Mouse (Mus musculus) CD4-positive, CD25-positive, alpha-beta regulatory T cell, adult 9 weeks (primary cell): Measurements from ENCODE around the gene Dpysl4. TPM values are rescaled to one million over a fixed set of nuclear protein-coding genes. Genes with fewer than 3 reads are reported as not detected.

ENCODE experiments used
- polyA plus RNA-seq: library from polyadenylated mRNA; unstranded; fragments of 100-300 nt; shearing (Covaris generic); gene quantifications from one replicate; pipeline ENCODE4 v1.2.1, GENCODE M21; 2017

Gene Dpysl4
- polyA plus RNA-seq, result not detected

DNA sequence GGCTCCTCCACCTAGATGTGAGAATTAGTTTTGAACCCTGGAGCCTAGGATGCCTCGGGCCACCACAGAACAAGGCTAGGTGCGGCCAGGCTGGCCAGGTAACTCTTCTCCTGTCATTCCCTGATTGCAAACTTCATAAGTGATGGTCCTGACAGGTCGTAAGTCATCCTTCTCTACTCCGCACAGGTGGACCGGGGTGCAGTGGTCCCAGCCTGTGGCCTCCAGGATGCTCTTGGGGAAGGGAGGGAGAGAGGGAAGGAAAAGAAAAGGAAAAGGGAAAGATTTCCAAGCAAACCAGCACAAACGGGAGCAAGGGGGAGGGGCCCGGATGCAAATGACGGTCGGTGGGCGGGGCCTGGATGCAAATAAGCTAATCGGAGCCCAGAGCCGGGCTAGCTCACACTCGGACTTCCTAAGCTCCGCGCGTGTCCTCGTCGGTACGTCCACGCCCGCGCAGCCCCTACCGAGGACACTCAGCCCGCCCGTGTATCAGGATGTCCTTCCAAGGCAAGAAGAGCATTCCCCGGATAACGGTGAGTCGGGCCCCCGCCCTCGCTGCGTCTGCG lies at the start of gene Dpysl4:
Gene Dpysl4, plus strand, starts transcription at position 373 of the 566 bp plus-strand sequence.

Other genes with a start within 250 kb of the Dpysl4 start
- gene Ppp2r2d, start 239.9 kb upstream of the Dpysl4 start, polyA plus RNA-seq, result 10.0 TPM
- gene Mapk1ip1, start 239.7 kb upstream of the Dpysl4 start, polyA plus RNA-seq, result 22.9 TPM
- 18.5 TPM for gene Bnip3, start 176.5 kb upstream of the Dpysl4 start, polyA plus RNA-seq
- gene Jakmip3, start 145.3 kb upstream of the Dpysl4 start, polyA plus RNA-seq, result not detected
- gene Lrrc27, start 127.0 kb downstream of the Dpysl4 start, polyA plus RNA-seq, result 2.8 TPM
- 0.24 TPM for gene Stk32c, start 127.3 kb downstream of the Dpysl4 start, polyA plus RNA-seq
- 1.1 TPM for gene Pwwp2b, start 162.5 kb downstream of the Dpysl4 start, polyA plus RNA-seq